Mouse (Mus musculus) myocyte (in vitro differentiated cells): ENCODE measurements around the gene Gch1. TPM values are rescaled to one million over a fixed set of nuclear protein-coding genes. Genes with fewer than 3 reads are reported as not detected.
"Not testable (repeated sequence)": the region's sequence is repeated elsewhere in the genome, so short reads cannot be mapped to it uniquely, and the experiment has no call there.

Source experiments
- H3K27me3 ChIP-seq: one replicate; pipeline ENCODE4 v1.6.1; 2011; ENCODE audit not compliant: control insufficient read depth, insufficient read depth, insufficient read length
- H3K36me3 ChIP-seq: one replicate; pipeline ENCODE4 v1.6.1; 2011; ENCODE audit not compliant: control insufficient read depth, insufficient read depth
- H3K4me2 ChIP-seq: one replicate; pipeline ENCODE4 v1.6.1; 2011; ENCODE audit warnings: low read depth, control low read depth
- H3K4me3 ChIP-seq: one replicate; pipeline ENCODE4 v1.5.1; 2011; ENCODE audit warnings: mild to moderate bottlenecking, control low read depth, moderate library complexity
- H3K79me2 ChIP-seq: one replicate; pipeline ENCODE4 v1.6.1; 2011; ENCODE audit not compliant: control insufficient read depth, insufficient read depth
- H3ac ChIP-seq: one replicate; pipeline ENCODE4 v1.6.1; 2011; ENCODE audit not compliant: control insufficient read depth, insufficient read length
- CEBPB ChIP-seq: IDR thresholded peaks from 2 replicates; pipeline ENCODE4 v1.6.1; 2011; ENCODE audit warnings: mild to moderate bottlenecking, moderate library complexity; ENCODE audit not compliant: poor library complexity, insufficient read depth, severe bottlenecking
- E2F4 ChIP-seq: IDR thresholded peaks from one replicate; pipeline ENCODE4 v1.6.1; 2011; ENCODE audit warnings: mild to moderate bottlenecking, control low read depth, moderate library complexity; ENCODE audit not compliant: insufficient read depth
- MAX ChIP-seq: IDR thresholded peaks from one replicate; pipeline ENCODE4 v1.6.1; 2011; ENCODE audit warnings: low read depth, mild to moderate bottlenecking, control low read depth
- MYOD1 ChIP-seq, 3 experiments: IDR thresholded peaks; one replicate each; pipeline ENCODE4 v1.6.1; 2011; ENCODE audit warnings: control low read depth in 2 of 3, low read depth in 2 of 3, mild to moderate bottlenecking in 2 of 3, moderate library complexity in 1 of 3; ENCODE audit not compliant: insufficient read length in 2 of 3, control insufficient read depth in 1 of 3
- MYOG ChIP-seq, 3 experiments: IDR thresholded peaks; one replicate each; pipeline ENCODE4 v1.6.1; 2011; ENCODE audit warnings: control low read depth in 2 of 3, low read depth in 2 of 3, mild to moderate bottlenecking in 2 of 3; ENCODE audit not compliant: insufficient read length in 2 of 3, control insufficient read depth in 1 of 3, insufficient read depth in 1 of 3
- POLR2A ChIP-seq: IDR thresholded peaks from one replicate; pipeline ENCODE4 v1.6.1; 2011; ENCODE audit warnings: low read depth, mild to moderate bottlenecking, control low read depth, moderate library complexity; ENCODE audit not compliant: insufficient read length
- POLR2AphosphoS2 ChIP-seq: IDR thresholded peaks from one replicate; pipeline ENCODE4 v1.6.1; 2011; ENCODE audit warnings: low read depth, control low read depth; ENCODE audit not compliant: insufficient read length
- REST ChIP-seq: IDR thresholded peaks from one replicate; pipeline ENCODE4 v1.6.1; 2011; ENCODE audit warnings: mild to moderate bottlenecking, control low read depth, moderate library complexity; ENCODE audit not compliant: insufficient read depth, insufficient read length
- SRF ChIP-seq: IDR thresholded peaks from one replicate; pipeline ENCODE4 v1.6.1; 2011; ENCODE audit warnings: low read depth; ENCODE audit not compliant: control insufficient read depth, insufficient read length
- TCF12 ChIP-seq: IDR thresholded peaks from one replicate; pipeline ENCODE4 v1.6.1; 2011; ENCODE audit warnings: mild to moderate bottlenecking, control low read depth; ENCODE audit not compliant: poor library complexity, insufficient read depth, severe bottlenecking
- TCF3 ChIP-seq: IDR thresholded peaks from one replicate; pipeline ENCODE4 v1.6.1; 2011; ENCODE audit warnings: low read depth, control low read depth; ENCODE audit not compliant: insufficient read length
- USF1 ChIP-seq: IDR thresholded peaks from one replicate; pipeline ENCODE4 v1.6.1; 2011; ENCODE audit warnings: low read depth, mild to moderate bottlenecking, control low read depth, moderate library complexity
- polyA plus RNA-seq: library from polyadenylated mRNA; unstranded; fragments of >200 nt; fragmentation: generic; extraction: Trizol; gene quantifications from one replicate; pipeline ENCODE4 v1.2.1, GENCODE M21; 2012; ENCODE audit warnings: missing spikeins

Gene Gch1
- polyA plus RNA-seq, 1 experiment: 15.0 TPM

- Histone ChIP-seq H3K36me3 (no peaks in the 10 kb centered on the region), H3K4me2 (no peak overlapping the region), H3K4me3 (no peak overlapping the region), H3K27me3 (no peaks in the 10 kb centered on the region), H3K79me2 (no peaks in the 10 kb centered on the region), H3ac (no peak overlapping the region)
- TF ChIP-seq MYOG (IDR thresholded peaks at IDR 0.05; ENCODE audit: control insufficient read depth in 1 of 3, insufficient read depth in 1 of 3, insufficient read length in 2 of 3, low read depth in 2 of 3): no peak
- TF ChIP-seq REST: no peak
- no peak for TF ChIP-seq CEBPB
- TF ChIP-seq SRF: no peak
- no peak for TF ChIP-seq POLR2A
- TF ChIP-seq TCF12: no peak
- TF ChIP-seq MAX: no peak
- no peak for TF ChIP-seq TCF3
- TF ChIP-seq POLR2AphosphoS2: no peak
Observed at GRCm38 (mm10) chr14:47117522-47117921, 71.7 kb downstream of the Gch1 start.

GRCm38 (mm10) chr14:47116062-47116762 is 73.0 kb downstream of the Gch1 start:
- Histone ChIP-seq H3K79me2 (no peaks in the 10 kb centered on the region), H3K36me3 (no peaks in the 10 kb centered on the region), H3ac (no peak overlapping the region), H3K4me3 (no peak overlapping the region), H3K27me3 (no peaks in the 10 kb centered on the region), H3K4me2 (no peak overlapping the region)
- no peak for TF ChIP-seq MAX
- TF ChIP-seq POLR2A: no peak
- TF ChIP-seq TCF3: no peak
- no peak for TF ChIP-seq MYOD1 (IDR thresholded peaks at IDR 0.05; ENCODE audit: control insufficient read depth in 1 of 3, insufficient read length in 2 of 3, low read depth in 2 of 3)

- Histone ChIP-seq H3K4me3 (no peak overlapping the region), H3K27me3 (no peaks in the 10 kb centered on the region), H3K4me2 (no peak overlapping the region), H3K36me3 (no peaks in the 10 kb centered on the region), H3K79me2 (no peaks in the 10 kb centered on the region), H3ac (no peak overlapping the region)
- no peak for TF ChIP-seq SRF
- TF ChIP-seq POLR2AphosphoS2: no peak
- no peak for TF ChIP-seq POLR2A
- TF ChIP-seq CEBPB: no peak
Observed at GRCm38 (mm10) chr14:47115154-47115553, 74.1 kb downstream of the Gch1 start.

GRCm38 (mm10) chr14:47111341-47111740 is 77.9 kb downstream of the Gch1 start:
- Histone ChIP-seq H3K27me3 (no peaks in the 10 kb centered on the region), H3K4me2 (no peak overlapping the region), H3K4me3 (no peak overlapping the region), H3K36me3 (no peaks in the 10 kb centered on the region), H3K79me2 (no peaks in the 10 kb centered on the region), H3ac (no peak overlapping the region)
- TF ChIP-seq MYOD1 (IDR thresholded peaks at IDR 0.05; ENCODE audit: control insufficient read depth in 1 of 3, insufficient read length in 2 of 3, low read depth in 2 of 3) (no peak), REST (no peak), USF1 (no peak), TCF12 (no peak), TCF3 (no peak), CEBPB (no peak), MYOG (IDR thresholded peaks at IDR 0.05; ENCODE audit: control insufficient read depth in 1 of 3, insufficient read depth in 1 of 3, insufficient read length in 2 of 3, low read depth in 2 of 3) (no peak), E2F4 (no peak), MAX (no peak)

GRCm38 (mm10) chr14:47110391-47110790 is 78.8 kb downstream of the Gch1 start:
- not testable (repeated sequence) for H3ac ChIP-seq, H3K4me3 ChIP-seq, H3K27me3 ChIP-seq, H3K79me2 ChIP-seq, H3K36me3 ChIP-seq, H3K4me2 ChIP-seq

- Histone ChIP-seq H3K36me3 (no peaks in the 10 kb centered on the region), H3K4me3 (no peak overlapping the region), H3ac (no peak overlapping the region), H3K4me2 (no peak overlapping the region), H3K79me2 (no peaks in the 10 kb centered on the region), H3K27me3 (no peaks in the 10 kb centered on the region)
- TF ChIP-seq MYOD1 (IDR thresholded peaks at IDR 0.05; ENCODE audit: control insufficient read depth in 1 of 3, insufficient read length in 2 of 3, low read depth in 2 of 3) (no peak), MAX (no peak), TCF12 (no peak), USF1 (no peak), POLR2A (no peak), SRF (no peak), CEBPB (no peak), REST (no peak), POLR2AphosphoS2 (no peak), MYOG (IDR thresholded peaks at IDR 0.05; ENCODE audit: control insufficient read depth in 1 of 3, insufficient read depth in 1 of 3, insufficient read length in 2 of 3, low read depth in 2 of 3) (no peak), TCF3 (no peak), E2F4 (no peak)
Observed at GRCm38 (mm10) chr14:47107461-47107860, 81.8 kb downstream of the Gch1 start.
